Mouse (Mus musculus) 3134 (cell line): Measurements from ENCODE around the gene Arhgef3.

Experiments used
- DNase-seq: peaks from one replicate; pipeline ENCODE4 v3.0.0-alpha.2; 2011; ENCODE audit warnings: low spot score; ENCODE audit not compliant: insufficient read length; ENCODE audit errors: extremely low read depth

Gene Arhgef3

GRCm38 (mm10) chr14:27250281-27250789 lies 135.6 kb downstream of the Arhgef3 start:
- no peak for DNase-seq

DNA sequence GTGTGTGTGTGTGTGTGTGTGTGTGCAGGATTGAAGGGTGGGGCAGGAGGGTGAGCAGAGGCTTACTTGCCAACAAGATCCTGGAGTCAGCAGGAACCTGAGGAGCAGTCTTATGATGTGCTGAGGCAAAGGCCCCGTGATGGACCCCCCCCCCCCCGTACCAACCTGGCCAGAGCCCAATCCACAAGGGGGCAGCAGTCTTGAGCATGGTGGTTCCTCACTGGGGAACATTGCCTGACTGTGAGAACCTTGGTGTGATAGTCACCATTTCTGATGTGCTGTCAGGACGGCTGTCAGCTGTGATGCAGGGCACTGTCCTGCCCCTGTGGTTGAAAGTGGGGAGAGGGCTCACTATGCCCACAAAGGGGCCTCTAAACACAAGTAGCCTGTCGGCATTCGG lies 138.7 kb downstream of the Arhgef3 start:
- DNase-seq: no peak

- no peak for DNase-seq
Observed at GRCm38 (mm10) chr14:27262349-27262748, 147.7 kb downstream of the Arhgef3 start.

GRCm38 (mm10) chr14:27266601-27267000 lies 151.9 kb downstream of the Arhgef3 start:
- DNase-seq: no peak

DNA sequence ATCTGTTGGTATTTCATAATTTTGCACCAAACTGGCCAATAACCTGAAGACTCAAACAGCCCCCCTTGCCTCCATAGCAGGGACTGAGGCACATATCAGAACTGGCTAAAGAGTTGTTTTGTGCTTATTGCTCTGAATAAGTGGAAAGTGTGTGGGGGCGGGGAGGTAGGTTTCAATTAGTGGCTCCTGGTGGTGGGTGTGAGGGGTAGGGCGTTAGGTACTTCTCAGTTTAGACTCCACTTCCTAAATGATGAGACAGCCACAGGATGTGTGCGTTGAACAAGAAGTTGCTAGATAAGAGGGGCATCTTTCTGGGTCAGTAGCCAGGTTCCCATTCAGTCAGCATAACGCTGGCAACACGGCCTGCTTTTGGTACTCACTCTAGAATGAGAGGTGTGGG lies 153.4 kb downstream of the Arhgef3 start:
- DNase-seq: no peak

GRCm38 (mm10) chr14:27268986-27269700 lies 154.4 kb downstream of the Arhgef3 start:
- no peak for DNase-seq

DNA sequence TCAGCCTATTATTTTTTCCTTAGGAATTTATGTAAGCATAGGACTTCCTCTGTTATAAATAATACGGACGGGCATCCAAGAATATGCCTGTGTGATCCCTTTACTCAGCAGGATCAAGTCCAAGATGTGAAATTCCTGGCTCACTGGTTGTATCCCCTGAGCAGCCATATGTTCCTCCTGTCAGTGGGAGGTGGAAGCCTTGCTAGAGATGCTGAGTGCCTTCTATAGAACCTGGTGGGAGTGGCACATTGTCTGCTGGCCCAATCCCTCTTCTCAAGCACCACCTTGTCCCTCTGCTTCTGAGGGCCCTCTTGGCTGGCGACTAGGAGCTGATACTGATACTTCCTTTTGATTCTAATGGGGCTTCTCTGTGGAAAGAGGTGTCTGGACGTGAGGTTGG lies 155.1 kb downstream of the Arhgef3 start:
- DNase-seq: no peak

- no peak for DNase-seq
Observed at GRCm38 (mm10) chr14:27270466-27270865, 155.8 kb downstream of the Arhgef3 start.

DNA sequence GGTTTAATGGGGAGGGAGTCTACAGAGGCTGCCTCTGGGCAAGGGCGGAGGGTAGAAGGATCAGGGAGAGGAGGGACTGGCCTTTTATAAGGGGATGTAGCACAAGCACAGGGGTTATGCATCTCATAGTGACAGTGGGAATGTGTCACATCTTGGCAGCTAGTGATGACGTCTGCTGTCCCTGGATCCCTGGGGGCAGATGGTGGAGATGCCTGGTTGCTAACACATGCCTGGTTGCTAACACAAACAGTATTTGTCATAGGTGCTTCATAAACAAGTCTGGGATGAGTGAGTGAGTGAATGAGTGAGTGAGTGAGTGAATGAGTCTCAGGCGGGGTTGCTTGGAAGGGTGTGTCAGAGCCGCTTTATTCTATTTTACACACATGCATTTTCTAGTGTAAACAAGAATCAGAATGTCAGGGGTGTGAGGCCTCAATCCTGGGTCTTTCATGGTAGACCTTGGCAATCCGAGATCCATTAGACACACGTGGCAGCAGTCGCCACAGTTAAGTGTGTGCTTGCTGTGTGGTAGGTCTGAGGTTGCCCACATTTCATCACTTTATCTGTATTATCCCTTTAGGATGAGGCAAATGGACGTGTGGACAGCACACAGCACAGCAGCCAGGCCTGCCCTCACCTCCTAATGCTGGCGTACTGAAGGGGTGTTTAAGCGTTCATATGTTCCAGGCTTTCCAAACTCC lies 156.8 kb downstream of the Arhgef3 start:
- no peak for DNase-seq

GRCm38 (mm10) chr14:27272072-27272834 lies 157.6 kb downstream of the Arhgef3 start:
- DNase-seq: no peak

DNA sequence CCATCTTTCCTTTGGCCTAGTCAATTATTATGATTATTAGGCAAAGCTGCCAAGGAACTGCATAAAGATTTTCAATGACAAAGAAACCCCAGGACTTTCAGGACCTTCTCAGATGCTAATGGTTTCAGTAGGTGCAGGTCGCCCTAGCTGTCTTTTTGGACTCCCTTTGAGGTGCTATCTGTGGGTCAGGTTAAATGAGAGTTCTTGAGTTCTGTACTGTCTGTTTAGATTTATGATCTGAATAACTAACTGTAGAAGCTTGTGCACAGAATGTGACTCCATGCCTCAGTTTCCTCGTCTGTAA lies 158.1 kb downstream of the Arhgef3 start:
- no peak for DNase-seq

DNA sequence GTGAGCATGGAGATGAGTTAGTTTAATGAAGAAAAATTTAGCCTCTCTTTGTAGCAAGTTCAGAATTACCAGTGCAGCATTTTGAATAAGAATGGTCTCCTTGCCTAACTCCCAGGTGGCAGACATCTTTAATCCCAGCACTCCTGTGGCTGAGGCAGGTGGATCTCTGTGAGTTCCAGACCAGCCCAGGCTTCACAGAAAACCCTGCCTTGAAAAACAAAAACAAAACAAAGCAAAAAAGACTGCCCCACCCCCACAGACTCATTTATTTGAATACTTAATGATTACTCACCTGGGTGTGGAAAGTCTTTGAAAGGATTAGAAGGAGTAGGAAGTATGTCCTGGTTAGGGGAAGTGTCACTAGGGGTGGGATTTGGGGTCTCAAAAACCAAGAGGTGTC lies 158.5 kb downstream of the Arhgef3 start:
- no peak for DNase-seq

DNA sequence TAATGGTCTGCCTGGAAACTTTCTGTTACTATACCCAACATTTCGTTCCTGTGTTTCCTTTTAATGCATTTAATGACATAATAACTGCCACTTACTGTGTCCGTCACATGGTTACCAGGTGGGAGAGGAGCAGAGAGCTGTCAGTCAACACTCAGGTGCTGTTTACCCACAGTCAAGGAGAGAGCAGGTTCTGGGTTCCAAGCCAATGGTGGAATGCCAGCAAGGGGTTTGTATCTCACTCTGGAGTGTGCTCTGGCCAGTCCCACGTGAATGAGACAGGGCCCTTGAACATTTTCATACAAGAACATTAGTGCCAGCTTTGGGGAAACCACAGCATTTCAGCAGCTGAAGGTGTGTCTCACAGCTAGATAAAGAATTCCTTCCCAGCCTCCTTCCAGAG lies 162.6 kb downstream of the Arhgef3 start:
- DNase-seq: no peak

- no peak for DNase-seq
Observed at GRCm38 (mm10) chr14:27280201-27280890, 165.6 kb downstream of the Arhgef3 start.

GRCm38 (mm10) chr14:27283956-27284355 lies 169.3 kb downstream of the Arhgef3 start:
- no peak for DNase-seq

DNA sequence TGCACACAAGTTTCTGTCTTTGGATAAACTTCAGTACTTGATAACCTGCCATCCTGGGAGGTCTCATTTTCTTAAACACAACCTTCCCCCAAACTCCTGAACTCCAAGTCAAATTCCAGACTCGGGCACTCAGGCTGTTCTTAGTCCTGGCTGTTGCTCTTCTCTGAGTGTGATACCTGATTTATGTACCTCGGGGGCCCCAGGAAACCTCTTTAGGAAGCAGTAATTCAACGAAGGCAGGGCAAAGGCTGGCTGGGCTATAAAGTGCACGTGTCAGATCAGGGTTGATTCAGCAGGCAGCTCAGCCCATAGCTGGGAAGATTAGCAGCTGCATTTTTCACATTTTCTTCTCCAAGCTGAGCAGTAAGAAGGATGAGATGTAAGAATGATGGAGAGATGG lies 171.5 kb downstream of the Arhgef3 start:
- DNase-seq: no peak

DNA sequence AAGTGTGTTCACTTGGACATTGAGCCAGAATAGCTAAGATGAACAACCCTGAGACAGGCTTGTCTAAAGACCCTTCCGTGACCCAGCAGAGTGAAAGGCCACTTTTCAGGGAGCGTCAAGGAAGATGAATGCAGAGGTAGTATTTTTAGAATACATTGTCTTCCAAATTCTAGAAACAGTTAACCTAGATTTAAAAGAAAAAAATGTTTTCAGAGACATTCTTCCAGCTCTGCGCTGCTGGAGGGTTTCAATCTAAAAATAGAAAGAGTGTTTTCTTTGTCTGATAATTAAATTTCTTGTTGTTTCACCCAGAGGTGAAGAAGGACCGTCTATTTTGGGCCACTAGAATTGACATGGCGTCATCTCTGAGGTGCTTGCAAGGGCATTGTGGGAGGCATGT lies 174.4 kb downstream of the Arhgef3 start:
- DNase-seq: no peak

DNA sequence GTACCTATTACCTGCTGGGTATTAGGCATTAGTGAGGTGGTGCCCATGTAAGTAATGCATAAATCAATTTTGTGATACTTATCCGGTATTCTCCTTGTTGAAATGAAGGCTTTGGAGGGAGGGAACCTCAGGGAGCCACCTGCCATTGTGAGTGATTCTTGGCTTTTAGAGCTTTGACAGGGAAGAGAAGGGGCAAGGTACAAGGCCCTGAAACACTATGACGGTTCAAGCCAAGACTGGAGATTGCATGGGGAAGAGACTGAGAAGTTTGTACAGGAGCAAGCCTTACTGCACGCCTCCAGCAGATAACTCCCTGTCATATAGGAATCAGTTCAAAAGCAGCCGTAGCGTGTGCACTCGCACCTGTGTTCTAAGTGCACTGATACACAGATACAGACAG lies 177.4 kb downstream of the Arhgef3 start:
- no peak for DNase-seq

- DNase-seq: no peak
Observed at GRCm38 (mm10) chr14:27295821-27296220, 181.1 kb downstream of the Arhgef3 start.

DNA sequence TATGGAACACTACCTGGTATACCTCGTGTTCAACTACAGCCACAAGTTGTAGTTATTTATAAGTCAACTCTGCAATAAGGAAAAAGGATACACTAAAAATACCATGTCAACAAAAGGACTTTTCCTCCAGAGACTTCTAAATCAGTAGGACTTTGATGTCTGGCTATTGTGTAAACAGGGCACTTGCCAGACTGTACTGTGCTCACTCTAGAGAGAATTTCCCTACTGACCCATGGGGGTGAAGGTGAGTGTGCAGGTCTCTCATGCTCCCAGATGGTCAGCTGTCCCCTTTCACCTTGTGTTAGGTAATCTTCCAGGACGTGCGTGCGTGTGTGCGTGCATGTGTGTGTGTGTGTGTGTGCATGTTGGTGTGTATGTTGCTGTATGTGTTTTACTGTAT lies 182.3 kb downstream of the Arhgef3 start:
- no peak for DNase-seq

GRCm38 (mm10) chr14:27298875-27299274 lies 184.2 kb downstream of the Arhgef3 start:
- DNase-seq: no peak
